In genomic region chr5:9661870-9662589, GRCm38 (mm10) we compare ENCODE assay signal across 9 mouse cellular contexts.
DNase-seq lines count a peak whose midpoint lies in the region; ATAC-seq lines count a peak whose summit lies in the region.
"Had no signal": no experiment of that assay in that cellular context is flagged by ENCODE, and none has a peak within 500 bp of the region (broad histone marks: within the 10 kb centered on the region; RNA-seq: fewer than 3 reads in every experiment).

No protein-coding gene starts in this region.

- 52% methylated on average over 9 of the region's 9 CpGs for WGBS in embryonic facial prominence, embryonic 14.5 days
- 66% methylated on average over 9 of the region's 9 CpGs for WGBS in embryonic facial prominence, embryonic 10.5 days
- WGBS in hindbrain, embryonic 15.5 days = 45% methylated on average over 9 of the region's 9 CpGs

- no peaks in the 10 kb centered on the region for H3K4me1 ChIP-seq in embryonic facial prominence, embryonic 14.5 days (ENCODE audit: control insufficient read depth, insufficient read depth, low read length)
- H3K4me1 ChIP-seq in embryonic facial prominence, embryonic 10.5 days = no peaks in the 10 kb centered on the region
- H3K4me1 ChIP-seq in hindbrain, embryonic 15.5 days (replicated peaks) = no peaks in the 10 kb centered on the region; the same call in 1 of the 2 replicates
- H3K4me1 ChIP-seq: limb, embryonic 15.5 days had no signal

- peak; percentile 34 for DNase-seq in embryonic facial prominence, embryonic 14.5 days (ENCODE audit: low spot score)
- no peak for DNase-seq in embryonic facial prominence, embryonic 10.5 days (ENCODE audit: low spot score)
- DNase-seq in left cerebral cortex, postnatal 10 days (ENCODE audit: extremely low spot score in 1 of 2, low spot score in 2 of 2) = peak; percentile 64 to 81
- DNase-seq in right cerebral cortex, postnatal 10 days (ENCODE audit: low spot score in 2 of 2) = peak; percentile 86 to 92
- DNase-seq in gastrocnemius, postnatal 14 days = no peak
- no peak for DNase-seq in urinary bladder, postnatal 25 days (ENCODE audit: low spot score)
- no peak for DNase-seq in adrenal gland, postnatal 14 days

- no peaks in the 10 kb centered on the region for H3K36me3 ChIP-seq in embryonic facial prominence, embryonic 14.5 days (ENCODE audit: control insufficient read depth, insufficient read depth, low read length)
- H3K36me3 ChIP-seq in embryonic facial prominence, embryonic 10.5 days (replicated peaks) = no peaks in the 10 kb centered on the region
- no peaks in the 10 kb centered on the region for H3K36me3 ChIP-seq in hindbrain, embryonic 15.5 days
- H3K36me3 ChIP-seq: limb, embryonic 15.5 days had no signal

- ATAC-seq in embryonic facial prominence, embryonic 14.5 days (ENCODE audit: low read depth) = 0 out of 2 replicates have a peak, but pooled peaks have one; percentile 44
- peak; percentile 90 for ATAC-seq in hindbrain, embryonic 15.5 days (ENCODE audit: low FRiP score, low read depth)

- H3K27ac ChIP-seq in embryonic facial prominence, embryonic 14.5 days (replicated peaks; ENCODE audit: low read depth, low read length) = no peak overlapping the region
- no peak overlapping the region for H3K27ac ChIP-seq in embryonic facial prominence, embryonic 10.5 days (replicated peaks)
- peak overlapping the region; percentile 62 for H3K27ac ChIP-seq in hindbrain, embryonic 15.5 days (replicated peaks)
- H3K27ac ChIP-seq: limb, embryonic 15.5 days had no signal

- intact Hi-C loops in left cerebral cortex, postnatal 10 days (cut with DNase I) = no loop called here
- intact Hi-C loops in gastrocnemius, postnatal 14 days (cut with DNase I; ENCODE audit: low total_unique reads) = no loop called here

- H3K9ac ChIP-seq in embryonic facial prominence, embryonic 14.5 days (ENCODE audit: low read depth, low read length) = no peak overlapping the region
- H3K9ac ChIP-seq in hindbrain, embryonic 15.5 days = no peak overlapping the region
- H3K9ac ChIP-seq: limb, embryonic 15.5 days had no signal

- no peaks in the 10 kb centered on the region for H3K27me3 ChIP-seq in embryonic facial prominence, embryonic 14.5 days (replicated peaks; ENCODE audit: control insufficient read depth, insufficient read depth, low read length)
- no peaks in the 10 kb centered on the region for H3K27me3 ChIP-seq in embryonic facial prominence, embryonic 10.5 days (replicated peaks; ENCODE audit: low read depth, poor library complexity, severe bottlenecking)
- H3K27me3 ChIP-seq in hindbrain, embryonic 15.5 days = no peaks in the 10 kb centered on the region
- H3K27me3 ChIP-seq: limb, embryonic 15.5 days had no signal

- H3K4me2 ChIP-seq in embryonic facial prominence, embryonic 14.5 days (ENCODE audit: low read depth, low read length) = no peak overlapping the region
- H3K4me2 ChIP-seq in hindbrain, embryonic 15.5 days = peak overlapping the region; percentile 19; the same call in 1 of the 2 replicates
- H3K4me2 ChIP-seq: limb, embryonic 15.5 days had no signal

- H3K9me3 ChIP-seq in embryonic facial prominence, embryonic 14.5 days (ENCODE audit: control insufficient read depth, low read length) = no peaks in the 10 kb centered on the region
- no peaks in the 10 kb centered on the region for H3K9me3 ChIP-seq in embryonic facial prominence, embryonic 10.5 days
- no peaks in the 10 kb centered on the region for H3K9me3 ChIP-seq in hindbrain, embryonic 15.5 days
- H3K9me3 ChIP-seq: limb, embryonic 15.5 days had no signal

- H3K4me3 ChIP-seq in embryonic facial prominence, embryonic 14.5 days (ENCODE audit: low read depth, low read length) = no peak overlapping the region
- no peak overlapping the region for H3K4me3 ChIP-seq in embryonic facial prominence, embryonic 10.5 days
- H3K4me3 ChIP-seq in hindbrain, embryonic 15.5 days = no peak overlapping the region
- H3K4me3 ChIP-seq: limb, embryonic 15.5 days had no signal

Comparison
In these comparisons a context has a peak if more than half of its experiments do, and no peak if none do; other contexts are left out.
1. DNase-seq: peak in embryonic facial prominence, embryonic 14.5 days (single experiment), left cerebral cortex, postnatal 10 days (2 of 2) and right cerebral cortex, postnatal 10 days (2 of 2); none in embryonic facial prominence, embryonic 10.5 days (single experiment), gastrocnemius, postnatal 14 days (single experiment), urinary bladder, postnatal 25 days (single experiment) and adrenal gland, postnatal 14 days (single experiment).